Mouse (Mus musculus) liver, embryonic 16.5 days (tissue): ENCODE results near the gene Gm49673. TPM values are rescaled to one million over a fixed set of nuclear protein-coding genes. Genes with fewer than 3 reads are reported as not detected.
"Not testable (repeated sequence)": the region's sequence is repeated elsewhere in the genome, so short reads cannot be mapped to it uniquely, and the experiment has no call there.

Experiments used
- ATAC-seq: fragments of 200-750 bp; cut with Nextera tagmentation; 2 replicates; pipeline ENCODE4 v1.8.0; 2017; ENCODE audit warnings: low read depth, mild to moderate bottlenecking, moderate number of reproducible peaks, moderate library complexity
- H3K27ac ChIP-seq: fragments of 300-500 bp; sonication (generic); 2 replicates; pipeline ENCODE4 v1.5.1; 2014; ENCODE audit warnings: mild to moderate bottlenecking, low read length
- H3K27me3 ChIP-seq: fragments of 300-500 bp; sonication (generic); 2 replicates; pipeline ENCODE4 v1.6.1; 2014; ENCODE audit warnings: low read depth, low read length, mixed read lengths; ENCODE audit not compliant: control insufficient read depth, insufficient read depth
- H3K36me3 ChIP-seq: fragments of 300-500 bp; sonication (generic); 2 replicates; pipeline ENCODE4 v1.6.1; 2014; ENCODE audit warnings: mild to moderate bottlenecking; ENCODE audit not compliant: control insufficient read depth, insufficient read depth
- H3K4me1 ChIP-seq: fragments of 300-500 bp; sonication (generic); 2 replicates; pipeline ENCODE4 v1.6.1; 2014; ENCODE audit warnings: low read depth, low read length, mixed read lengths; ENCODE audit not compliant: control insufficient read depth
- H3K4me2 ChIP-seq: fragments of 300-500 bp; sonication (generic); 2 replicates; pipeline ENCODE4 v1.6.1; 2014; ENCODE audit warnings: low read depth, low read length, mixed read lengths
- H3K4me3 ChIP-seq: fragments of 300-500 bp; sonication (generic); 2 replicates; pipeline ENCODE4 v1.5.1; 2014; ENCODE audit warnings: low read depth, mild to moderate bottlenecking, low read length
- H3K9ac ChIP-seq: fragments of 300-500 bp; sonication (generic); 2 replicates; pipeline ENCODE4 v1.6.1; 2014; ENCODE audit warnings: low read depth, low read length
- H3K9me3 ChIP-seq: fragments of 300-500 bp; sonication (generic); replicated peaks from 2 replicates; pipeline ENCODE4 v1.6.1; 2016; ENCODE audit warnings: low read length; ENCODE audit not compliant: control insufficient read depth
- WGBS: fragments of 180-500 bp; shearing (Covaris S2); extraction: QIAGEN DNeasy Blood & Tissue Kit; methylation state at CpG from one replicate; pipeline ENCODE4 v1.1.7; 2014; ENCODE audit not compliant: insufficient replicate concordance; 5-methylcytosine and 5-hydroxymethylcytosine counted together
- polyA plus RNA-seq: library from polyadenylated mRNA; unstranded; fragments of >200 nt; fragmentation: Nextera tagmentation; extraction: Ambion mirVana; gene quantifications from 2 replicates; pipeline ENCODE4 v1.2.1, GENCODE M21; 2015

Gene Gm49673
- polyA plus RNA-seq, 1 experiment from 2014 or later, result not detected

GRCm38 (mm10) chr17:8166454-8166853, 18.9 kb upstream of the Gm49673 start:
- 67% methylated on average over 1 of the region's 3 CpGs for WGBS
- H3K27ac ChIP-seq, H3K9me3 ChIP-seq, H3K27me3 ChIP-seq, ATAC-seq, H3K4me1 ChIP-seq, H3K9ac ChIP-seq: not testable (repeated sequence)
- Histone ChIP-seq H3K36me3 (peaks cover 15% of the 10 kb centered on the region), H3K4me2 (peak overlapping the region; percentile 43), H3K4me3 (peak overlapping the region; percentile 66; the same call in 1 of the 2 replicates)

GRCm38 (mm10) chr17:8165977-8166376, 18.4 kb upstream of the Gm49673 start:
- not testable (repeated sequence) for H3K27ac ChIP-seq, H3K4me1 ChIP-seq, ATAC-seq, H3K9me3 ChIP-seq, H3K27me3 ChIP-seq, H3K9ac ChIP-seq
- Histone ChIP-seq H3K4me3 (peak overlapping the region; percentile 66), H3K36me3 (peaks cover 12% of the 10 kb centered on the region), H3K4me2 (peak overlapping the region; percentile 43)
- 0% methylated on average over 11 of the region's 11 CpGs for WGBS

GRCm38 (mm10) chr17:8165608-8165945, 18.0 kb upstream of the Gm49673 start:
- H3K9ac ChIP-seq, result peak overlapping the region; percentile 63
- WGBS, result under 1% methylated on average over 37 of the region's 42 CpGs
- peak overlapping the region; percentile 43 for H3K4me2 ChIP-seq
- H3K27me3 ChIP-seq, ATAC-seq, H3K36me3 ChIP-seq, H3K27ac ChIP-seq, H3K9me3 ChIP-seq, H3K4me1 ChIP-seq: not testable (repeated sequence)
- peak overlapping the region; percentile 66 for H3K4me3 ChIP-seq

- H3K4me1 ChIP-seq, H3K27ac ChIP-seq, H3K36me3 ChIP-seq, H3K9me3 ChIP-seq, H3K27me3 ChIP-seq: not testable (repeated sequence)
- peak within 1 kb of the TSS; percentile 57 for H3K4me2 ChIP-seq
- peak within 1 kb of the TSS; percentile 66 for H3K4me3 ChIP-seq
- H3K9ac ChIP-seq, result peak within 1 kb of the TSS; percentile 63
- 2% methylated on average over 15 of the region's 55 CpGs for whole genome bisulfite sequencing
- peak; percentile 98 for ATAC-seq
Measured at GRCm38 (mm10) chr17:8164701-8165607, 17.4 kb upstream of the Gm49673 start, which contains the start of gene Fgfr1op. Gene Fgfr1op (plus strand): TSS chr17:8165501.

GRCm38 (mm10) chr17:8160969-8161368, 13.4 kb upstream of the Gm49673 start:
- WGBS, result 43% methylated on average over 2 of the region's 3 CpGs
- H3K9ac ChIP-seq, H3K4me2 ChIP-seq: not testable (repeated sequence)

GRCm38 (mm10) chr17:8158627-8159026, 11.0 kb upstream of the Gm49673 start:
- not testable (repeated sequence) for H3K4me3 ChIP-seq, H3K9ac ChIP-seq, H3K4me2 ChIP-seq, H3K27me3 ChIP-seq, H3K4me1 ChIP-seq, H3K36me3 ChIP-seq, H3K9me3 ChIP-seq, H3K27ac ChIP-seq
- WGBS, result no CpG with 5 or more reads among the region's 1 CpGs
- ATAC-seq, result peak; percentile 54; the same call in 1 of the 2 replicates

More at GRCm38 (mm10) chr17:8160969-8161368, 13.4 kb upstream of the Gm49673 start:
- not testable (repeated sequence) for H3K4me3 ChIP-seq, H3K4me1 ChIP-seq, ATAC-seq, H3K36me3 ChIP-seq, H3K9me3 ChIP-seq, H3K27me3 ChIP-seq, H3K27ac ChIP-seq

GRCm38 (mm10) chr17:8155982-8156381, 8.4 kb upstream of the Gm49673 start:
- H3K9ac ChIP-seq, H3K27ac ChIP-seq, H3K9me3 ChIP-seq, ATAC-seq, H3K4me2 ChIP-seq, H3K36me3 ChIP-seq, H3K27me3 ChIP-seq, H3K4me3 ChIP-seq, H3K4me1 ChIP-seq: not testable (repeated sequence)
- WGBS, result no CpG with 5 or more reads among the region's 8 CpGs

GRCm38 (mm10) chr17:8155010-8155409, 7.4 kb upstream of the Gm49673 start:
- H3K4me3 ChIP-seq, H3K9me3 ChIP-seq, H3K4me2 ChIP-seq, H3K4me1 ChIP-seq, H3K36me3 ChIP-seq, ATAC-seq, H3K27me3 ChIP-seq, H3K27ac ChIP-seq, H3K9ac ChIP-seq: not testable (repeated sequence)
- WGBS, result 60% methylated on average over 7 of the region's 7 CpGs

- Histone ChIP-seq H3K4me2 (peak overlapping the region; percentile 68), H3K4me3 (peak overlapping the region; percentile 66), H3K9ac (peak overlapping the region; percentile 63)
- H3K27ac ChIP-seq, H3K36me3 ChIP-seq, H3K9me3 ChIP-seq, H3K27me3 ChIP-seq, H3K4me1 ChIP-seq: not testable (repeated sequence)
- ATAC-seq, result peak; percentile 1; the same call in 1 of the 2 replicates
- 15% methylated on average over 5 of the region's 5 CpGs for WGBS
Measured at GRCm38 (mm10) chr17:8146931-8147330, 657 bp downstream of the Gm49673 start.
